Mouse (Mus musculus) cerebellum, adult 11 months (tissue): ENCODE results near the gene Fam92b.
A peak's percentile ranks its signal among the peaks of the same experiment; 100 is the strongest.

Source experiments
- DNase-seq: peaks from one replicate; pipeline ENCODE4 v3.0.0; 2022

The Fam92b gene

DNA sequence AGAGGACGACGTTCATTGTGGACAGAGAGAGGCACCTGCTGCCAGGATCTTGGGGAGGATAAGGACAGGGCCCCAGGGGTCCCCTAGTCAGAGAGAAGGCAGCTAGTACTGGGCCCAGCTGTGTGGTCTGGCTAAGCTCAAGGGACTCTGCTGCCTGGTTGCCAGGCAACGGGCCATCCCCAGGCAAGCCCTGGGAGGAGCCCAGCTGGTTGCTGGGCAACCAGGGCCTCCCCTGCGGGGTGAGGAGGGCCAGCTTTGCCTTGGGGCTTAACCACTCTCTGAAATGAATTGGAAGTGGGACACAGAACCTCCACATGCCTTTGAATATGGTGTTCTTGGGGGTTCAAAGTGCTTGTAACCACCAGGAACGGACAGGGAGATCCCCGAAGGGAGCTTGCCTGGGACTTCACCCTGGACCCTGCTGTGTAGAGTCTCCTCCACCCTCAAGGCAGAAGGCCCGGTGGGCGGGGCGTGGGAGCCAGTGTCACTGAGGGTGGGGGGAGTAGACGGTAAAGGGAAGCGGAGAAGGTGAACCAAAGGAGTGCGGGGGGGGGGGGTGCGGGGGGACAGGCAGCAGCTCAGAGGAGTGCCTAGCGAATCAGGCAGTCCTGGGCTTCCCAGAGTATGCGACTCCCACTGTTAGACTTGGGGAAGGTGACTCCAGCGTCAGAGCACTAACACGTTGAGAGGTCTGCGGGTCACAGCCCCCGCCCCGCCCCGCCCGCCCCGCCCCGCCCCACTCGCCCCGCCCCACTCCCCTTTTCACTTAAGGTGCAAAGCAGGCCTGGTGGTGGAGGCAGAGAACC is at the start of gene Fam92b:
Fam92b (minus strand) TSS at position 149 of the 806 bp plus-strand sequence.
- DNase-seq, result no peak

DNA sequence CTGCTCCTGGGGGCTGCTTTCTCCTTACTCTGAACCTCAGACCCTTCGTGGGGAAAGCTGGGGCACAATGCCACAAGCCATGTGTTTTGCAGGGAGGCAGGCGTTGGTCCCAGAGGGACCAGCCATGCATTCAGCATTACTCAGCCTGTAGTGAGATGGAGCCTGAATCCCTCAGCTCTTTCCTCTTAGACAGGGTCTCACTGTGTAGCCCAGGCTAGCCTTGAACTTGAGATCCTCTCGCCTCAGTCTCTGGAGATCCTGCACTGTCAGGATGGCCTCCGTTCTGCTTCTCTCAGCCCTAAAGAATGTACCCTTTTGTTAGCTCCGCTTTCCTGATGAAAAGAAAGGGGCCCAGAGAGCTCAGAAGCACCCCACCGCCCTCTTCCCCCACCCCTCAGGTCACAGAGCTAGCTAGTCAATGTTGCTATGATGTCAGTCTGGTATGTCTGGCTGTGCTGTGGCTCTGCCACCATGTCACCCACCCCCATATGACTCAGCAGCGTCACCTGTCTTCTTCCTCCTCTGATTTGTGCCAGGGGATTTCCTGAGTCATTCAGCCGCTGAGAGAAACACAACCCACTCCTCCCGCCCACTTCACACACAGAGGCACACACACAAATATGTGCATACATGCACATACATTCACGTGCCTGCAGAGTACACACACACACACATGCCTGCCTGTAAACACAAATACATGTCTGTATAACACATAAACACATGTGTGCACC is 48.3 kb upstream of the Fam92b start:
- no peak for DNase-seq

DNA sequence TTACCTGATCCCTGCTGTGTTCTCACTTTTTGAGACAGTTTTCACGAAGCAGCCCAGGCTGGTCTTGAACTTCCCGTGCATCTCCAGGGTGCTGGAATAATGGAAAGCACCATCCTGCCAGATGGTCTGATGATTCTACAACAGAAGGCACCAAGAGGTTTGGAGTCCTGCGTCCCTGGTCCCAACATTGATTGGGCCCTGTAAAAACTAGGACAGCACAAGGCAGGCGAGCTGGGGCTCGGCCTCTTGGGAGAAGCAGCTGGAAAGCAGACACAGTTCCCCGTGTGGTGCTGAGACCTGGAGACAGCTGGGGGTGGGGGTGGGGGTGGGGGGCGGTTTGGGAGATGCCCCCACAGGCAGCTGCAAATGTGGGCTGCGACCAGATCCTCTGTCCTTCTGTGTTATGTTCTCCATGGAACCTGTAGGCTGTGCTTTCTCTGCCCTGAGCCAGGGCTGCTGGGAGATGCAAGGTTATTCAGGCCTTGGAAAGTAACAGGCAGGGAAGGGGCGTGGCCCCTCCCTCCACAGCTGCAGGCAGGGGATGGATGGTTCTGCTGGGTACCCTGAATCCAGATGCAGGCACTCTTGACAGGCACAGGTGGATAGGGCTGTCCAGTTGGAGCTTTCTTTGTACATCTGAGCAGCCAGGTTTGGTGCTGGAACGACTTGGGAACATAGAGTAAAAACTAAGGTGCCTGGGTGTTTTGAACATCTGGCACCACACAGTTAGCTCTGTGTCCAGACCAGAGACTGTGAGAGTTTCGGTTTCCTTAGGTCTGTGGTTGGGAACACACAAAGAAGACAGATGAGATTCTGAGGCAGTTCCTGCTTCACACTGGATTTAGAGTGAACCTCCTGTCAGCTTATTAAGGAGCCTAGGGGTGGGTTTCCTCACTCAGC is 47.5 kb upstream of the Fam92b start:
- no peak for DNase-seq

DNA sequence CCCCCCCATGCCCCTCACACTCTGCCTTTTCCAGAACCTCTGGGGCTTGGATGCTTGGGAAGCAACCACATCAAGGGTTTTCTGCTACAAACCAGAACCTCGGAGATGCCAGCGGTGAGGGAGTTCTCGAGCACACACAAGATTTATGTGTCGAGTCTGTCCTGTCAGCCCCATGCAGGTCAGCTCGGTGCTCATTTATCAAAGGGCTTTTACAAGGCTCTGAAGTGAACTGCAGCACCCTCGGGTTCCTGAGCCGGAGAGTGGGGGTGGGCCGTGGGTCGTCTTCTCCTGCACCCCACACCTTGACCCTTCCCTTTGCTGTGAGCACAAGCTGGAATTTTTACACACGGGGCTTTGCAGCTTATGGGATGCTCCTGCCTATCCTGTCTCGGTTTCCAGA is 45.3 kb upstream of the Fam92b start:
- no peak for DNase-seq

DNA sequence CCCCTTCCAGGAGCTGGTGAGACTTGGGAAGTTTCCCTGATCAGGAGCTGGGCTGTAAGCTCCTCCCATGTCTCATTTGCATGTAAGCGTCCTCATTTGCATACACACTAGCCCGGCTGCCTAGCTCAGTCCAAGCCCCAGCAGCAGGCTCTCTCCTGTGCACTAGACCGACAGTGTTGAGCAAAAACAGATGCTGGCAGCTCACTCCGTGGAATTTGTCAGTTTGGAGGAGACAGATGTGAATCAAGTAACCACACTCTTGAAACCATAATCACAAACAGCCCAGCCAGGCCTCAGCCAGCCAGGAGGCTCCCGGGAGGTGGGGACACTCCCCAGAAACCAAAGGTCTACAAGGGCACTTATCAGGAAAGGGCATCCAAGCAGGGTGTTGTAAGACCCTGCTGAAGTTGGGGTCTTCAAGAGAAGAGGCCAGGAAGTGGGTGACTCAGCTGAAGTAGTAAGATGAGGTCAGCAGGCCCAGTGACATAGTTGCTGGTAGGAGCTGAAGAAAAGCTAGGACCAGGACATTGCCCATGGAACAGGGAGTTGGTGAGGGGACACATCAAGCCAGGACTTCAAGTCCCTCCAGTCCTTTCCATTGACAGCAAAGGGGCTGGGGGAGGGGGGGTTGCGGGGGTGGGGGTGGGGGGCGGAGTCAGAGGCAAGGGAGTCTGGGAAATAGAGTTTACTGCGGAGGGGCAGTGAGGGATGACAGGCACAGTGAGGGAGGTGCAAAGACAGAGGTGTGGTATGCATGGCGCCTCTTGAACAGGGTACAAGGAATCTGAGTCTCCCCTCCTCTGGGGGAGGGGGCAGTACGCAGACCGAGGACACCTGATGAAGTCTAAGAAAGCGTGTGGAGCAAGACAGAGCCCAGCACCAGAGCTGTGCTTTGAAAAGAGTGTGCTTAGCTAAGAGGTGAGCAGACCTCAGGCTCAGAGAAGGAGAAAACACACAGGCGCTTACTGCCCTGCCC is 39.9 kb upstream of the Fam92b start:
- no peak for DNase-seq

DNA sequence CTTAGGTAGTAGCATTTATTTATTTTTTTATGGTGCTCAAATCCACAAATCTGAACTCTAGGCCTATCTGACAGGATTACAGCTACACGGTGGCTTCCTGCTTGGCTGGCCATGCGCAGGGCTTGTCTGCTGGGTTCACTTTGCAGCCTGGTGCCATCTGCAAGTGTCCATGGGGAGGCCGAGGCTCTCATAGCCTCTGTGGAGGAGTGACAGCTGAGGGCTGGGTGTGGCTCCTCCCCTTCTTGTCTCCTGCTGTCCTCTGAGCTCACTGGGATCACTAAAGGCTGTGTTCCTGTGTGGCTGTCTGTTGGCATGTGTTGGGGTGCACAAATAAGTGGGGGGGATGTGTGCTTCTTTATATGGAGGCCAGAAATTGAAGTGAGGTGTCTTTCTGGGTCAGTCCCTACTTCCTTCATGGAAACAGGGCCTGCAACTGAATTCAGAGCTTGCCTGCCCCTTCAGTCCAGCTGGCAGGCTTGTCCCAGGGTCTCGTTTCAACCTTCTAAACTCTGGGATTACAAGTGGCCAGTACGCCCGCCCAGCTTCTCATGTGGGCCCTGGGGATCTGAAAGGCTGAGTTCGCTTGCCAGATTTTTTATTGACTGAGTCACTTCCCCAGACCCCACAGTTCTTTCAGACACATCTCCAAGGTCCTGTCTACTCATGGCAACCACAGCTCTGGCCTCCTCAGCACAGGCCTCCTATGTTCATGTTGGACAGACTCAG is 38.3 kb upstream of the Fam92b start:
- no peak for DNase-seq

DNA sequence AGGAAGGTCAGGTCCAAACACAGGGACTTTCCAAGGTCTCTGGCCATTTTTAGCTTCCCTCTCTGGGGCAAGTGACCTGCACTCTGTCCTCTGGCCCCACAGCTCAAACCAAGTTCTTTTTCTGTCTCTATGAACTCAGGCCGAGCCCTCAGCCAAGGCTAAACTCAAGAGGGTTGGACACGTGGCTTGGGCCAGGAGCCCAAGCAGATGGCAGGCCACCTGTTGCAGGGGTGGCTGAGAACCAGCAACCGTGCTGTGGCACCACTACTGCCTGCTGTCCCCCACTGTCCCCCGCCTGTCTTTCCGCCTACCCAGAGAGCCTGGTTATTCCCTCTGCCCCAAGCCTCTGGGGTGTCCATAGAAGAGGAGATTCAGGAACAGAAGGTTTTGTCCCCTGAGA is 36.7 kb upstream of the Fam92b start:
- peak; percentile 94 for DNase-seq

DNA sequence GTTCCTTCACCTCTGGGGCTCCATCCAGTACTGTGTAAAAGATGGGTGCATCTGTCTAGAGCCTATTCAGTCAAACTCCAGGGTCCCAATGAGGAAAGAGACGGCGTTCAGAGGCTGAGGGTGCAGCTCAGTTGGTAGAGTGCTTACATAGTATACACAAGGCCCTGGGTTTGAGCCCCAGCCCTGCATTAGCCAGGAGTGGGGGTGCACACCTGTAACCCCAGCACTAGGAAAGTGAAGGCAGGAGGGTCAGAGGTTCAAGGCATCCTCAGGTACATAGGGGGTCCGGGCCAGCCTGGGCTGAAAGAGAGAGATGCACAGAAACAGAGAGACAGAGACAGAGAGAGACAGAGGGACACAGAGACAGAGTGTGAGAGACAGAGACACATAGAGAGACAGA is 36.0 kb upstream of the Fam92b start:
- no peak for DNase-seq

DNA sequence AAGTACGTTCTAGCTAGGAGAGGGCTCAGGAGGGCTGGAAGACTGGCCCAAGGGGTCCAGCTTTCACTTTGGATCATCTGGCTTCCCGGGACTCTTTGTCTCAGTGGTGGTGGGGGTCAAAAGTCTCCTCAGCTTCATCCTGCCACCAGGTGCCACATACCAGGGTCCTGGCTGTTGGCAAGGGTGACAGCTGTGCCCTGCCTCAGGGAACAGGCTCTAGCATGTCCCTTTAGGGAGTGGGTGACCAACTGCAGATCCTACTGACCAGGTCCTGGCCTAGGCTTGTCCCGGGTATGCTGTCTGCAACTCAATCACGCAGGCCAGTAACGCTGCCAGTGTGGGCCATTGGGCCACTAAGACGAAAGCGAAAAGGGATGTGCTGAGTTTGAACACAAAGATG is 35.3 kb upstream of the Fam92b start:
- DNase-seq, result no peak

DNA sequence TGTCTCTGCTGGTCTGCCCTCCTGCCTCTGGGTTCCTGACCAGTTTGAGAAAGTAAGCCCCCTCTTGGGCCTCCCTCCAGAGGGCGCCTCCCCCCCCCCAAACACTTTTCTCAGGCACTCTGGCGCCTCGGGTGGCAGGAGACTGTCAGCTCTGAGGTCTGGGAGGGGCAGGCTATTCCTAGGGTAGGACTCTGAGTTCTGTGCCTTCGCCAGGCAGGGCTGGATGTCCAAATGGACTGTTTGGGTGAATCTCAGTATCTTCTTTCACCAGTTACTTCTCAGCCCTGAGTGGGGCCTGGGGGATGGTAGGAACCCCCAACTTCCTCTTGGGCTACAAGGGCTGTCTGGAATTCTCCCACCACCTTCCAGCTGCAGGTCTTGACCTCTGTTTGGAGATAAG is 34.1 kb upstream of the Fam92b start:
- DNase-seq, result no peak

DNA sequence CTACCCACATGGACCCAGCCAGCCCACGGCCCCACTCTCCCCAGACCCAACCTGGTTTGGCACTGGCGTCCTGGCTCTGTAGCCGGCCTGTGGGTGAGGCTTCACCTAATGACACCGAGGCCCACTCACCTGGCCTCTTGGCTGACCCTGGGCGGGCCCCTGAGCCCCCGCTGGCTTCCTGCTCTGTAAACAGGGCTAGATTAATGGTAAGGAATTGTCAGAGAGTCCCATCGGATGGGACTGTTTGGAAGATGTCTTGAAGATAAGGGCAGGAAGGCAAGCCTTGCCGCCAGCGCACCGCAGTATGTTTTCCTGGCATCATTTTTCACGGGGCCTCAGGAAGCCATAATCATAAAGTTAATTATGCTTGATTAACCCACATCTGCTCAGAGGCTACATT is 30.8 kb upstream of the Fam92b start:
- DNase-seq, result no peak

DNA sequence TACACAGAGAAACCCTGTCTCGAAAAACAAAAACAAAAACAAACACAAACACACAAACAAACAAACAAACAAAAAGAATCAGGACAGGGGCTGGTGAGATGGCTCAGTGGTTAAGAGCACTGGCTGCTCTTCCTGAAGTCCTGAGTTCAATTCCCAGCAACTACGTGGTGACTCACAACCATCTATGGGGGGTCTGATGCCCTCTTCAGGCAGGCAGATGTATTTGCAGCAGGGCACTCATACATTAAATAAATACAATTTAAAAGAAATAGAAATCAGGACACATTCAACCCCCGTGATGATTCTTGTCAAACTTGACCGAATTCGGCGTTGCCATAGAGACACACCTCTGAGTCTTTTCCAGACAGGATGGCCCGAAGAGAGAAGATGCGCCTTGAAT is 30.1 kb upstream of the Fam92b start:
- no peak for DNase-seq

DNA sequence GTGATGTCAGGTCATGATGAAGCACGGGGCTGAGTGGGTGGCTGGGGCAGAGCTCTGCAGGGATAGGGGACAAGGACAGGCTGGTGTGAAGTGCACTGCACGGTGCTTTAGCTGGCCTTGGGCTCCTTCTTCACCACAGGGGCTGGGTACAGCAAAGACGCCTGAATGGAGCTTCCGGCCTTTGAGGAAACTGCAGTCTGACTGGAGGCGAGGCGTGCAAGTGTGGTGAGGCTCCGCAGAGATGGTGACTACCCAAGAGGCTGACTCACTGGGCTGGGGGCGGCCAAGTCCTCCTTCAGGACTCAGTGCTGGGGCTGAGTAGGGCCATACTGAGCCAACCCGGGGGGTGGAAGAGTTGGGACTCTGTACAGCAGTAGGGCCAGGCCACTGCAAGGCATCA is 28.6 kb upstream of the Fam92b start:
- DNase-seq, result no peak

DNA sequence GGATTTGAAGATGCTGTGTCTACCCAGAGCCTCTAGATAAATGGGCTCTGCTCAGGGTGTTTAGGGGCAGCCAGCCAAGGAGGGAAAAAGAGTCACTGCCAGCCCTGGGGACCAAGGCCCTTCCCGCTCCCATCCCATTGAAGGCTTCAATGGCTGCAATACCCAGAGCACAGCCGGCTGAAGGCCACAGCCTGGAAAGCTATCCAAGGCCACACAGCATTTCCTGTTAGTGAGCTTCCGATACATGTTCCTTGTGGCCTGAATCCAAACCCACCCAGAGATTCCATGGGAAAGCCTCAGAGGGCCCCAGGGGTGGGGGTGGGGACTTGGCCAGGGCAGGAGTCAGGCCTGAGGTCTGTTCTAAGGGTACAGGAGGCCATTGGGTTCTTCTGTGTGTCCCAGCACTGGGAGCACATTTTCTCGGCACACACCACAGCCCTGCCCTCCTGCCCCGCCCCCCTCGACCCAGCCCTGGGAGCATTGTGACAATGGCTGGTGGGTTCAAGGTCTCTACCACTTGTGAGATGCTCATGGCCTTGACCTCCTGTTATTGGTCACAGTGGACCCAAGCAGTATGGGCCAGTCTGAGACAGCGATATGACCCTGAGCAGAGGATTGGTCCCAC is 27.6 kb upstream of the Fam92b start:
- DNase-seq, result no peak

DNA sequence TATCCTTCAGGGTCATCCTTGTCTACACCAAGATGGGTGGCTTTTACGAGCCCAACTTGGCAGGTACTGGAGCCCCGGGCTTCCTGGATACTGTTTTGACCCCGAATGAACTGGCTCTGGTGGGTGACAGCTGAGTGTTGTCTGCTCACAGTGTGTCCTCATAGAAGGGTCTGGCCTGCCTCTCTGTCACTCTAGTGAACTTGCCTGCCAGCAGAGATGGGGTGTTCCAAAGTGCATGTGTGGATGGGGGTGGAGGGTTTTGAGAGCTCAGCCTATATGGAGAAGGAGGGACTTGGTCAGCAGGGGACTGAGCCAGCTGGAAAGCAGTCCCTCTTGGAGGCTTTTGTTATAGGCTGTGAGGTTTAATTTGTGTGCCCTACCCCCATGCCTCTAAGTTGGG is 25.3 kb upstream of the Fam92b start:
- no peak for DNase-seq

DNA sequence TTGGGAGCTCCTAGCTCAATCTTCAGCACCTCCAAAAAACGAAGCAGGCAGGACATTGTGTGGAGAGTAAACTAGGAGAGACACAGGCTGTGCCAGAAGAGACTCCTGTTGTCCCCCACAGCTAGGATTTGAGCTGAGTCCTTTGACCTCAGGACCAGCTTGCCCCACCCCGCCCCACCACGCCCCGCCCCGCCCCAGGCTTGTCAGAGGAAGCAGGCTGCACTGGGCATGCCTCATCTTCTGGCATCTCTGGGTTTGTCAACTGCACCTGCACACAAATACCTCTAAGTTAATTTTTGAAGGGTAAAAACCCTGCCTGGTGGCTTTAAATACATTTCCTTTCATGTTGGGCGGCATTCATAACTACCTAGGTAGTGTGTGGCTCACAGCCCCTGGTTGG is 24.1 kb upstream of the Fam92b start:
- no peak for DNase-seq

DNA sequence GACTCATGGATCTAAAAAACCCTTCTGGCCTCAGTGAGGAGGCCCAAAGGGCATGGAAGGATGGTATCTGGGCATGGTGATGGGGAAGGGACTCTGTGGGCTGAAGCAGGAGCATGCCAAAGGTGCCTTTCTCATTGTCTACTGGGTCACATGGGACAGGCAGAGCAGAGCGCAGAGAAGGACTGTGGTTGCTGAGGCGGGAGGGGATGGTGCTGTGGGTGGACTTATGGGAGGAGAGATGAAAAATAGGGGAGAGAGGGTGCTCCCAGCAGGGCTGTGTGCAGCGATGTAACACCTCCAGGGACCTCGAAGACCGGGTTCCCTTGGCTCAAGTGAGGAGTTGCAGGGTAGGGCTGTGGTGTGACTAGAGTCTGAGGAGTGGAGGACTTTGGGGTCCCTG is 14.9 kb upstream of the Fam92b start:
- DNase-seq, result no peak

DNA sequence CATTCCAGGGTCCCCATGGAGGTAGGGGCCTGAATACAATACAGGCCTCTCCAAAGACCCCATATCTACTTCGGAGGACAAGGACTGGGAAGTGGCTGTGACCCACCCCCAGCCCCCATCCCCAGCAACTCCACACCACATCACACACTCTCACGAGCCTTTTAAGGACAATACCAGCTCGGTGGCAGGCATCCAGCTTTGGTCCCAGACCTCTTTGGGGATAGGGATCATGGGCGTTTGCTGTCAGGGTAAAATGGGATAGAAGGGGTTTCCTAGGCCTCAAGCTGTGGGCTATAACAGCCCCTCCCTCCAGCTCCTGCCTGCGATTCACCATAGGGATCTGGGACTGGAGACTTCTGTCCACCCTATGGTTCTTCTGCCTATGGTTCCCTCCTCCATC is 14.4 kb upstream of the Fam92b start:
- no peak for DNase-seq

DNA sequence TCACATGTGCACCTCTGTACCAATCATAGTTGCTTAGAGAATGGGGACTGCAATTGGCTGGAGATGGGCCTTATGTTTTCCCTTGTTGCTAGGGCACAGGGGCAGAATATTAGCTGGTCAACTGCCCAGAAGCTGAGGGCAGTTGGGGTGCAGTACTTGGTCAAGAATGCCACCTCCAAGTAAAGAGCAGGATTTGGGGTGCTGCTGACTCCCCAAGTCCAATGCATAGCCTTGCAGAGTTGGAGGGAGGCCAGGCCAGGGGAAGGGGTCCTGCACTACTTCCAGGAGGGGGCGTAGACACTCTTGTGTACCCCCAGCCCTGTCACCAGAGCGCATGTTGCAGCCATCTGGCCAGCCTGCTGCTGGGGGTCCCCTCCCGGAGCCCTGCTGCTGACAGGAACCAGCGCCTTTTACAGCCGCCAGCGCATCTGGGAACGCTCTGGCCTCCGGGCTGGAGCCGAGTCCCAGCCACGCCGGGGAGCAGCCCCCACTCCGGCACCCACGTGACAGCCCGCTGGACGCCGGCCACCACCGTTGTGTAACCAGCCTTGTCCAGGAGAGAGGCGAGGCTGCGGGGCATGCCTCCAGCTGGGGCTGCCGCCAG is 13.6 kb upstream of the Fam92b start:
- peak; percentile 86 for DNase-seq

DNA sequence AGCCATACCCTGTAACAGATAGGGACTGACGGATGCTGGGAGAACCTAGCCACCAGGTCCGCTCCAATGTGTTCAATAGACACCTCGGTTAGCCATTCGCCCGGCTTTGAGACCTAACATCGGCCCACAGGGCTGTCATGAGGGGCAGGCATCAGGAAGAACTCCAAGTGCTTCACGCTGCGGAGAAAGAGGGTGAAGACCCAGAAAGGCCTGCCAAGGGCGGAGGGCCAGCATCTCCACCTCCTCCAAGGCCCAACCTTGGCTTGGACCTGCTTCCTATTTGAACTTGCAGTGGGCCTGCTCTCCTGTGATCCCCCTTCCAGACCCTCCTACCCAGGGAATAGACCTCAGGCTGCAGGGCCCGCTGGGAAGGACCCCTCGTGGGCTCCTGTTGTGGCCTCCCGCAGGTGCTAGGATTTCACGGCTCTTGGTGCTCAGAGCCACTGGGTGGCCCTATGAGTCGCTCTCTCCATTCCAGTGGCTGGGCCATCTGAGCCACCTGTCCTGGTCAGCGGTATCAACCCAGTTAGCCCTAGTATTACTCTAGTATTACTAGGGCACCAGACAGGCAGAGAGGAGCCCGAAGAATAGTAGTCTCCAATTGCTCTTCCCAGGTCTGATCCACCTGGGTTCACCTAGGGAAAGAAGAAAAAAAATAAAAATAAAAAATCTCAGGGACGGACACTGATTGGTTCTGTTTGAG is 13.0 kb upstream of the Fam92b start:
- DNase-seq, result no peak
